Mouse (Mus musculus) layer of hippocampus, adult 2 months (tissue): Measurements from ENCODE around the gene Lmln. TPM values are rescaled to one million over a fixed set of nuclear protein-coding genes. Genes with fewer than 3 reads are reported as not detected.
"Not testable (repeated sequence)": the region's sequence is repeated elsewhere in the genome, so short reads cannot be mapped to it uniquely, and the experiment has no call there.

ENCODE experiments used
- DNase-seq, 2 experiments: peaks; one replicate each; pipeline ENCODE4 v3.0.0; 2022; ENCODE audit warnings: low spot score in 2 of 2
- H3K27ac ChIP-seq: fragments of 200-600 bp; 2 replicates; pipeline ENCODE4 v1.8.1; 2022
- H3K4me3 ChIP-seq: fragments of 200-600 bp; 2 replicates; pipeline ENCODE4 v1.8.1; 2022; ENCODE audit warnings: mild to moderate bottlenecking
- CTCF ChIP-seq: fragments of 200-600 bp; conservative IDR thresholded peaks from 2 replicates; pipeline ENCODE4 v1.8.1; 2022; ENCODE audit warnings: antibody characterized with exemption, mild to moderate bottlenecking, moderate library complexity
- total RNA-seq, 2 experiments: library from RNA; stranded (reverse); gene quantifications; 2 replicates each; pipeline ENCODE4 v1.2.3; 2021

The Lmln gene
- total RNA-seq, 2 experiments from 2014 or later, result 11.5 to 16.8 TPM

GRCm38 (mm10) chr16:33042682-33043081 lies 19.6 kb upstream of the Lmln start:
- Histone ChIP-seq H3K27ac (no peak overlapping the region), H3K4me3 (no peak overlapping the region)
- TF ChIP-seq CTCF, result no peak
- DNase-seq, result no peak

GRCm38 (mm10) chr16:33043268-33043667 lies 19.1 kb upstream of the Lmln start:
- Histone ChIP-seq H3K27ac (no peak overlapping the region), H3K4me3 (no peak overlapping the region)
- no peak for TF ChIP-seq CTCF
- no peak for DNase-seq

- DNase-seq, result no peak
- H3K27ac ChIP-seq, result no peak overlapping the region
- no peak for TF ChIP-seq CTCF
- no peak overlapping the region for H3K4me3 ChIP-seq
These were observed 14.3 kb upstream of the Lmln start for GRCm38 (mm10) chr16:33048004-33048403.

- Histone ChIP-seq H3K27ac (no peak overlapping the region), H3K4me3 (no peak overlapping the region)
- no peak for TF ChIP-seq CTCF
- no peak for DNase-seq
These were observed 13.6 kb upstream of the Lmln start for GRCm38 (mm10) chr16:33048686-33049085.

- Histone ChIP-seq H3K4me3 (no peak overlapping the region), H3K27ac (no peak overlapping the region)
- no peak for TF ChIP-seq CTCF
- no peak for DNase-seq
These were observed 12.5 kb upstream of the Lmln start for GRCm38 (mm10) chr16:33049809-33050208.

GRCm38 (mm10) chr16:33053141-33053540 lies 9.2 kb upstream of the Lmln start:
- no peak for DNase-seq
- no peak overlapping the region for H3K4me3 ChIP-seq
- no peak for TF ChIP-seq CTCF
- no peak overlapping the region for H3K27ac ChIP-seq

GRCm38 (mm10) chr16:33054927-33055326 lies 7.4 kb upstream of the Lmln start:
- not testable (repeated sequence) for H3K4me3 ChIP-seq, H3K27ac ChIP-seq, DNase-seq

- no peak for DNase-seq
- no peak for TF ChIP-seq CTCF
- Histone ChIP-seq H3K4me3 (peak overlapping the region; percentile 75), H3K27ac (peak overlapping the region; percentile 100)
These were observed 6.7 kb upstream of the Lmln start for GRCm38 (mm10) chr16:33055655-33056054.

- peak; percentile 78 to 87 for DNase-seq
- H3K4me3 ChIP-seq, result peak within 1 kb of the TSS; percentile 75
- peak within 1 kb of the TSS; percentile 100 for H3K27ac ChIP-seq
- no peak for TF ChIP-seq CTCF
These were observed 6.1 kb upstream of the Lmln start, which contains the start of the genes Iqcg and Rpl35a for GRCm38 (mm10) chr16:33056095-33056785. TSS of gene Iqcg (minus strand) at chr16:33056218. TSS of gene Rpl35a (plus strand) at chr16:33056453.

- Histone ChIP-seq H3K4me3 (peak overlapping the region; percentile 75), H3K27ac (peak overlapping the region; percentile 100)
- no peak for TF ChIP-seq CTCF
- peak in 1 of 2 experiments; percentile 4 for DNase-seq
These were observed 5.5 kb upstream of the Lmln start for GRCm38 (mm10) chr16:33056786-33057185.

GRCm38 (mm10) chr16:33058033-33058432 lies 4.3 kb upstream of the Lmln start:
- no peak for TF ChIP-seq CTCF
- peak overlapping the region; percentile 75; the same call in 1 of the 2 replicates for H3K4me3 ChIP-seq
- DNase-seq, result no peak
- H3K27ac ChIP-seq, result no peak overlapping the region

- not testable (repeated sequence) for H3K4me3 ChIP-seq, H3K27ac ChIP-seq, DNase-seq
These were observed 3.7 kb upstream of the Lmln start for GRCm38 (mm10) chr16:33058656-33059055.

- TF ChIP-seq CTCF, result no peak
- no peak overlapping the region for H3K27ac ChIP-seq
- DNase-seq, result no peak
- no peak overlapping the region for H3K4me3 ChIP-seq
These were observed 2.9 kb upstream of the Lmln start for GRCm38 (mm10) chr16:33059471-33059870.

GRCm38 (mm10) chr16:33060926-33061325 lies 1.4 kb upstream of the Lmln start:
- no peak overlapping the region for H3K4me3 ChIP-seq
- DNase-seq, result no peak
- no peak for TF ChIP-seq CTCF
- no peak overlapping the region for H3K27ac ChIP-seq
